Mouse (Mus musculus) 416B (cell line): ENCODE measurements around the gene Olfr965.

Experiments used
- DNase-seq: peaks from one replicate; pipeline ENCODE4 v3.0.0; 2011; ENCODE audit warnings: low read depth

Gene Olfr965

DNA sequence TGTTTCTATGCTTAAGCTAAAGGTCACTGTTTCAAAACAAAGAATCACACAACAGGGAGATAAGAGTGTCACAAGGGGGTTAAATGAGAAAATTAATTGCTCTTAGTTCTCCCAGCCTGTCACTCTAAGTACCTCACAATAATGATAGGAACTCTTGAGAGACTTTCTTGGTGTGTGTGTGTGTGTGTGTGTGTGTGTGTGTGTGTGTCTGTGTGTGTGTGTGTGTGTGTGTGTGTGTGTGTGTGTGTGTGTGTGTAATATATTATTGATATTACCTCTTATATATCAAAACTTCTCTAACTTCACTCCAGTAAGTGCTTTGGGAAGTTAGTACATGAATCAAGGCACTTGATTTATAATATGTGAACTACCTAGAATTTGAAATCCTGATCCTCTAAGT lies at the start of gene Olfr965:
Olfr965 (plus strand) TSS at position 301 of the 400 bp plus-strand sequence.
- no peak for DNase-seq

DNA sequence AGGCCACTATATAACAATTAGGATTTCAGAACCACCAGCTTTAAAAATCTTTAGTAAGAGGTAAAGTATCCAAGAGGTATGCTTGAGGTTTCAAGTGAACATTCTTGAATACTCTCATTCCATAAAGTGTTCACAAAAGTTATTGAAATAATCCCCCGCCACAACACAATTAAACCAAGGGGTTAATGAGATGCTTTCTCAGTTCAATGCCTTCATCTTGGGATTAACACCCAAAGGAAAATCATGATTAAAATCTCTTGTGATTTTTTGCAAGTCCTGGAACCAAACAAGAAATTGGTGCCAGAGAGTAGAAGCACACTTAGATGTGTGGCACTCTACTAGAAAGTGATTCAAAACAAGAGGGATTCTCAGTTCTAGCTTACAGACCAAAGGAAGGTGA lies 44.2 kb upstream of the Olfr965 start, which contains the start of gene Olfr963:
Olfr963 (plus strand) TSS at position 301 of the 400 bp plus-strand sequence.
- no peak for DNase-seq

DNA sequence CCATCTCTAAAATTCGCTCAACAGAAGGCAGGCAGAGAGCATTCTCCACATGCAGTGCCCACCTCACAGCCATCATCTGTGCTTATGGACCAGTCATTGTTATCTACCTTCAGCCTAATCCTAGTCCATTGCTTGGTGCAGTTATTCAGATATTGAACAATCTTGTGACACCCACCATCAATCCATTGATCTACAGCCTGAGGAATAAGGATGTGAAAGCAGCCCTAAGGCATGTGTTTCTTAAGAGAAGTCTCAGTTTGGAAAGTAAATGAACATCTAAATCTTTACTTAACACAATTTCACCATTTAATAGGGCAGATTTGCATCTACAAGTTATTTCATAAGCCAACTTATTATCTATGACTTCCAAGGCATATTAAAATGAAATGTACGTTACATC lies 41.4 kb upstream of the Olfr965 start:
- DNase-seq, result no peak

DNA sequence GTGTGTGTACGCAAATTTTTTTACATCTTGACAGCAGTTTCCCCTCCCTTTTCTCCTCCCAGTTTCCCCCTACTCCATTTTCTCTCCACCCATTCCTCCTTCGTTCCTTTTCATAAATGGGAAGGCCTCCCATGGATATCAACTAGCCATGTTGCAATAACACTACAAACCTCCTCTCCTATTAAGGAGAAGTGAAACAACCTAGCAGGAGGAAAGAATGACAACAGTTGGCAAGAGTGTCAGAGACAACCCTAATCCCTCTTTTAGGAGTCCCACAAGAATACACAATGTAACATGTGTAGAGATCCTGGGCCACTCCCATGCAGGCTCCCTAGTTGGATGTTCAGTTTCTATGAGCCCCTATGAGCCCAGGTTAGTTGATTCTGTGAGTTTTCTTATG lies 36.3 kb upstream of the Olfr965 start:
- DNase-seq, result no peak

DNA sequence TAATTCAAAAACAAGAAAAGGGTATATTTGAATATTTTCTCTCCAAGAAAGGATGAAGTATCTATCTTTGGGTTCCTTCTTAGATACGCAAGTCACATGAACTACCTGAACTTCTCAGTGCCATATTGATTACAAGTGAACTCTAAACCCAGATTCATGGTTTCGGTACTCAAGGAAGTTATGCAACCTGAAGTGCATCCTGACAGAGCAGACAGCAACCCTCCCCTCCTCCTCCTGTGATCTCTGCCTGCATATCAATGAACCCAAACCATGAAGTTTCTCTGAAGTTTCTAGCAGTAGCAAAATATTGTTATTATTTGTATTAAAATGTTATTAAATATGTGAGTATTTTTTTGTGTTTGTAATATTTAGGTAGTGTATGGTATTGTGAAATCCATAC lies 32.6 kb upstream of the Olfr965 start:
- DNase-seq, result no peak

DNA sequence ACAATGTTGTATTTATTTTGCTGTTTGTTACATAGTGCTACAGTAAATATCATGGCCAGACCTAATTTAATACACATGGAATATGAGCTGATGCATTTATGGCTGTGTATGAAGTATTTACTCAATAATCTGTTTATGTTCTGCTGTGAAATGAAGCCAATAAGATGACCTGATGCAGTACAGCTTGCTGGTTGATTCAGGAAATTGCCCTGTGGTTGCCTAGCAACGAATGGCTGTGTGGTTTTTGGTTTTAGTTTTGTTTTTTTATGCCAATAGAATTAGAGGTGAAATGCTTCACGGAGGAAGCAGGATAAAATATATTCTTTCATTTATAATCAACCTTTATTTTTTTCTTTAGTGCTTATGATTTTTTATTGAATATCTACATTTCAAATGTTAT lies 31.9 kb upstream of the Olfr965 start:
- DNase-seq, result peak; percentile 24

DNA sequence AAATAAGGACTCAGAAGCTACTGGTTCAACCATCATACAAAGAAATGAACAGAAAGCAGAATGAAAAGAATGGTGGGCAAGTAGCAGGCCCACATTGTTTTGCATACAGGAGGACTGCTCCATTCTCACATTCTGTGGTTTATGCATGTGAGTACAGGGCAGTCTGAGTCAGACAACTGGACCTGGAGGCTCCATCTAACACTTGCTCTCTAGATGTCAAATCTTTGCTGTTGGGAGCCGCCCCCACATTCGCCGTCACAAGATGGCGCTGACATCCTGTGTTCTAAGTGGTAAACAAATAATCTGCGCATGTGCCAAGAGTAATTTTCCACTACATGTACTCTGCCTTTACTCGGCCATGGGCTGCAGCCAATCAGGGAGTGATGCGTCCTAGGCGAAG lies 10.0 kb upstream of the Olfr965 start:
- peak; percentile 27 for DNase-seq

DNA sequence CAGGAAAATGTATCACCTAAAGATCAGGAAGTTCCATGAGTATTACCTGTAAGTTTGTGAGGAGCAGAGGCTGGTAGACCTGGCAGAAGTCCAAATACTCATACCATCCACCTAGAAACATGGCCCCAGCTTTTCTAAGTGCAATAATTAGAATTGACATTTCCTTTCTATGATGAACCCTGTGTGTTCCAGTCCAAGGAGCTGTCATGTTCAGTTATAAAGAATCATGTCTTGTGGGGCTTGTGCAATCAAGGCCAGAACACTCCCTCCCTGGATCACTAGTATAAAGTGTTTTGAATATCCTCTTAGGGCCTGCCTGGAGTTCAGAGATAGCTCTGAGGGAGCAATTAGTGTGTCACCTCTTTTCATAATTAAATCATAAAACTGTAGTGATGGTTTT lies 4.1 kb upstream of the Olfr965 start, which contains the start of gene Olfr149:
Olfr149 (minus strand) TSS at position 101 of the 400 bp plus-strand sequence.
- no peak for DNase-seq

DNA sequence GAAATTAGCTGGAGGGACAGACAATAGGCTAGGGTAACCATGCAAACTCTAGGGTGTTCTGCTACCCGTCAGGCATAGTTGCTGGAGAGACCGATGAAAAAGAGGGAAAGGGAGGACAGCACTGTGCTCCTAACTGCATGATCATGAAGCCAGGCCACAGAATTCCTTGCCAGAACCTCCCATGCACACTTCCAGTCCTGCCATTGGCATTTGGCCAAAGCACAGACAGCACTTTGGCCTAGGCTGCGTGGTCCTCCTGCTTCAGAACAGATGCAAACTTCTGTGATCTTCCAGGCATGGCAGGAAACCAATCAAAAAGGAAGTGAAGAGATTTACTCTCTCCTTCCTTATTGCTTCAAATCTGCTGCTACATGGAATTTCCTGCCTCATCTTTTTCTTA lies 2.2 kb upstream of the Olfr965 start:
- DNase-seq, result no peak

DNA sequence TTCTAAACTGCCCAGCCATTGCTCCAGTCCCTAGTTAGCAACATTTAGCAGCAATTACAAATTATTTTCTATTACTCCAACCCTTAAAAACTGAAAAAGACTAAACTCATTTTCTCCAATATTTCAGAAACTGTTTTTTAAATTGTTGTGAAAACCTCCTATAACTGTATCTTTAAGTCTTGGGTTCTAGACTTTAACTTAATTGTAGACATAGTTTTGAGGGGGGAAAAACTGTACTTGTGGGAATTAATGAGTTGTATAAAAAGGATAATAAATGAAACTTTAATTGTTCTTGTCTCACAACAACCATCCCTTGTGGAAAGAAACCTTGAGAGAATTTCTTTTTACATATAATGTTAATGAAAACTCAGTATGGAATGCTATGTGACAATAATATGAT lies 19.5 kb downstream of the Olfr965 start, which contains the start of gene Olfr150:
Olfr150 (plus strand) TSS at position 301 of the 400 bp plus-strand sequence.
- DNase-seq, result no peak

DNA sequence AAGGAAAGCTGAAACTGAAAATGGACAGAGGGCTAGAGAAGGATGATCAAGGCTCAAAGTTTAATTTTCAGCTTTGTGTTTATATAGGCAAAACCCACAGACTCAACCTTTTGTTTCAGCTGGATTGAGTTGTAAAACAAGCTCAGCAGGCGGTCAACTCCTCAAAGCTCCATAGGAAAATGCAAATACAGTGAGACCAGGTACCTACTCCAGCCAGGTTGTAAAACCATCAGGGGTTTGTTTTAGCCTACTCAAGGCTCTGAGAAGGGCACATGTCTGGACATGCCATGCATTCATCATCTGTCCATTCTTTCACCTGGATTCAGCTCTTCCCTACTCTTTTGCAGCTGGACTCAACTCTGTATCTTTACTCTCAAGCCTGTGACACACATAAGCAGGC lies 29.6 kb downstream of the Olfr965 start:
- no peak for DNase-seq

DNA sequence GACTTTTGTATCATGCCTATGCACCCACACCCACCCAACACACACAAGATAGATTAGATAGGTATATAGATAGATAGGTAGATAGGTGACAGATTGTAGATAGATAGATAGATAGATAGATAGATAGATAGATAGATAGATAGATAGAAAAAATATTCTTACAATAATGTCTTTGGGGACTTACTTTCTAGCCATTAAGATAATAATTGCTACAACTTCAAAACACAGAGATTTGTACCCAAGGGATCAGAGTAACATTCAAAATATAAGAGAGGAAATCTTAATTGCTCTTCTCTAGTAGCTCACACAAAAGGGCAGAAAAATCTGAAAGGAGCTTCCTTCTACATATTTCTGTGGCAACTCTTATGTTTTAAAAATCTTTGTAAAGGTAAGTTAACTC lies 34.8 kb downstream of the Olfr965 start, which contains the start of gene Olfr967:
Olfr967 (plus strand) TSS at position 301 of the 400 bp plus-strand sequence.
- DNase-seq, result no peak

DNA sequence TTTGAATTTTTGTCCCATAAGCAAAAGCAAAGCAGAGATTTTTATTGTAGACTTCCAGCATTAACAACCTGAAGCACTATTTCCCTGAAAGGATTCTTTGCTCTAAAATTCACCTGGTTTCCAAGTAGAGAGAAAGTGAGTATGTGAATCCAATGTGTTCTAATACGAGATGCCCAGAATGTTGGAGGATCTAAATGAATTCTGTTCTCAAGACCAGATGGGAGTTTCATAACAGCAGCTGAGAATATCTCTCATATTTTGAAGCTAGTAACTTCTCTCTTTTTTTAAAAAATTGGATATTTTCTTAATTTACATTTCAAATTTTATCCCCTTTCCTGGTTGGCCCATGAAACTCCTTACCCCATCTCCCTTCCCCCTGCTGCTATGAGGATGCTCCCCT lies 35.3 kb downstream of the Olfr965 start:
- no peak for DNase-seq
